Mouse (Mus musculus) thymus, postnatal 0 days (tissue): Measurements from ENCODE around the gene Terb2. TPM values are rescaled to one million over a fixed set of nuclear protein-coding genes. Genes with fewer than 3 reads are reported as not detected.

Source experiments
- DNase-seq: peaks from one replicate; pipeline ENCODE4 v3.0.0-alpha.2; 2015; ENCODE audit warnings: low spot score
- polyA plus RNA-seq: library from polyadenylated mRNA; unstranded; fragments of >200 nt; fragmentation: Nextera tagmentation; extraction: Ambion mirVana; gene quantifications from 2 replicates; pipeline ENCODE4 v1.2.1, GENCODE M21; 2015

The Terb2 gene
- polyA plus RNA-seq, 1 experiment from 2014 or later: not detected

DNA sequence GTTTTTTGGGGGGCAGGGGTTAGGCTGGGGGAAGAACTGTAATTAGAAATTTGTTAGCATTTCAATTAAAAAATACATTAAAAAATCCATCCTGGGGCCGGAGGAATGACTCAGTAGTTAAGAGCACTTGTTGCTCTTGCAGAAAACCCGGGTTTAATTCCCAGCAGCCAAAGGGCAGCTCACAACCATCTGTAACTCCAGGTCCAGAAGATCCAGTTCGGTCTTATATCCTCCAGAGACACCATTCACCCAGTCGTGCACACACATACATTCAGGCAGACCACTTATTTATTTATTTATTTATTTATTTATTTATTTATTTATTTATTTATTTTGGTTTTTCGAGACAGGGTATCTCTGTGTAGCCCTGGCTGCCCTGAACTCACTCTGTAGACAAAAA is 47.3 kb downstream of the Terb2 start:
- no peak for DNase-seq

DNA sequence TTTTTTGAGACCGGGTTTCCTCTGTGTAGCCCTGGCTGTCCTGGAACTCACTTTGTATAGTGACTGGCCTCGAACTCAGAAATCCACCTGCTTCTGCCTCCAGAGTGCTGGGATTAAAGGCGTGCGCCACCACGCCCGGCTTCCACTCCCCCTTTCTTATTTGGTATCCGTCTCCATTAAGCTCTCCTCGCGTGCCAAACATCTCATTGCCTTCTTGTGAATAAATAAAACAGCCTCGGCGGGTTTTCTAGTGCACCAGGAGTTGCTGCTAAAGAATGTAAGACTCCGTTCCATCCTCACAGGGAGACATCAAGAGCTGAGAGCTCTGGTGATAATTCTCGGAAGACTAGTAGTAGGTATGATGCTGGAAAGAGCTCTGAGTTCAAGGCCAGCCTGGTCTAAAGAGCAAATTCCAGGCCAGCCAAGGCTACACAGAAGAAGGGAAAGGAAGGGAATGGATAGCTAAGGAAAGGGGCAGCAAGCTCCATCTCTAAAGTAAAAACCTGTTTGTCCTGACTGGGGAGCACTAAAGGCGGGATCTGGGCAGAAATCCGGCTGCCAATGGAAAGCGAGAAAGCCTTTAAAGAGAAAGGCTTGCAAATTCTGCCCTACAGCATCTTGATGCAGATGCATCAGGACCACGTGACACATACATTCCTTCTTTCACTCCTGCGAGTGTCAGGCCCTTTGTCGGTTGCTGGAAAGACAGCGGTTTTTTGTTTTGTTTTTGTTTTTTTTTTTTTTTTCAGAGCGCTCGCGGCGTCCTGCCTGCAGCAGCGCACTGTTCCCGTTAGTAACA is 47.9 kb downstream of the Terb2 start:
- DNase-seq: no peak

DNA sequence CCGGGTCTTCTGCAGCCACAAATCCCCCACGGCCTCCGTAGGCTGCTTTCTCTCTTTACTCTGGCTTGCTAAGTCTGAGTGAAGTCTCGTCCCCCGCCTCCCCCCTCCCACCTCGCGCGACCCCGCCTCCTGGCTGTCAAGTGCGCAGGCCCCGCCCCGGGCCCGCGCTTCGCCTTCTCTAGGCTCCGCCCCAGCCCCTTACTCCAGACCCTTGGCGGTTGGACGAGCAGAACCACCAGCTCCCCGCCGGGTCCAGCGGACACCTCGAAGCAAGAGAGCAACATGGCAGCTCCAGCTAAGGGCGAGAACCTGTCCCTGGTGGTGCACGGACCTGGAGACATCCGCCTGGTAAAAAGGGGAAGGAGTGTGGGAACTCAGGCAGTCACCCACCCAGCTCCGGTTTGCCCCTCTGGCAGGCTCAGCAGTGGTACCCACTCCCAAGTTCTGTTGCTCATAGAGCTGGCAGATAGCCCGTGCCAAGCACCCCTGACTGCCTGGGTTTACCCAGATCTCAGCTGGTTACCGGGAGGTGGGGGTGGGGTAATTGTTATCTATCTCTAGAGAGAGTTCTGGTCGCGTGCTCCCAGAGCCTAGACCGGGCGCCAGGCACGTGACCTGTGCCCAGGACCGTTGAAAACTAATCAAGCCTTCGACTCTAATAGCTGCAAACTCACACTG is 48.7 kb downstream of the Terb2 start, which contains the start of gene Sord:
Gene Sord (plus strand): TSS at position 139 of the 678 bp plus-strand sequence.
- DNase-seq: peak; percentile 89

DNA sequence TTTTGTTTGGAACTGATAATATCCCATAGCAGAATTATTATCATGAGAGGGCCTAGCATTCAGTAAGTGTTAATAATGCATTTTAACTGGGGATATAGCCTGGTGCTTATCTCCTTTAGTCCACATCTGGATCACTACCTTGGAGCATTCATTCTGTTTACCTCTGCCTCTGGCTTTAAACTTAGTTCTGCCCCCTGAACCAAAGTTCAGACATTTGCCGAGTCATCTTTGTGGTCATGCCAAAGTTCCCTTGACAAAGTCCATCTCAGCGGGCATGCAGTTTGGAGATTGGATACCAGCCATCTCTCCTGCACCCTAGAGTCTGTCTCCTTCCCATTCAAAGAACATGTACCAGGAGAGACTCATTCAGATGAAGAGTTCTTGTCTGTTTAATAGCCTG is 49.4 kb downstream of the Terb2 start:
- DNase-seq: no peak

DNA sequence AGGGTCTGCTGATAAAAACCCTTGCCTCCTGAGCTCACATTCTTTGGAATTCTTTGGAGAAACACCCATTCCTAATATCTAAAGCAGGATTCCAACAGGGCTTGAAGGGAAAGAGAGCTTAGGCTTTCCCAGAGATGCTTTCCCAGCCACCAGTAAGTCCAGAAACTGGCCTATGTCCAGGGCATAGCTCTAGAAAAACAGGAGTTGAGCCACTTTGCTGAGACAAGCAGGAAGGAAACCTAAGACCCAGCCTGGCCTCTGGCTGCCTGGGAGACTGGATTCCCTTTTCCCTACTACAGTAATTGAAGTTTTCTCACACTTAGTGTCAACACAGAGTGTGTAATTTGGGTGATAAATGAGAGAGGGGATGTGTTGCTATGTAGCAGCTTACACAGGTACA is 50.2 kb downstream of the Terb2 start:
- DNase-seq: no peak

DNA sequence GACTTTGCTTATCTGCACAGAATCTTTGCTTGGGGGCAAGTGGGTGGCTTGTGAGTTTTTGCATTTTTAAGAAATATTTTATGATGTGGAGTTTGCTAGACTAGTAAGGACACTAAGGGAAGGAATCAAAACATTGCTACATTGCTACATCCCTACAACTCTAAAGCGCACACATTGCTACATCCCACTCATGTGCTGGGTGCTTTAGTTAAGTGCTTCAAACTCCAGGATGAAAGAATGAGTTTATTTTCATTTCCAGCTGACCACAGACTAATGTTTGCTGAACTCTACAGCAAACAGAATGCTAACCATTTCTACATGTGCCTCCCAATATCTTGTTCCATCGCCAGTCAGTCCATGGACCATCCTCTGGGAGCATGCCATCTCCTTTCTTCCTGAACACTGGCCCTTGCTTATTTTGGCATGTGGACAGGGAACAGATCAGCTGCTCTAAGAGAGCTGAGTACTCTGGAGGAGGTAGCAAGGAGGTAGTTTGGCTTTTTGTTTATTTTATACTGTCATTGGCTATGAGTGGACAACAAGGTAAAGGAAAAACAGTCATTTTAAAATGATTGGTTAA is 51.9 kb downstream of the Terb2 start:
- no peak for DNase-seq

DNA sequence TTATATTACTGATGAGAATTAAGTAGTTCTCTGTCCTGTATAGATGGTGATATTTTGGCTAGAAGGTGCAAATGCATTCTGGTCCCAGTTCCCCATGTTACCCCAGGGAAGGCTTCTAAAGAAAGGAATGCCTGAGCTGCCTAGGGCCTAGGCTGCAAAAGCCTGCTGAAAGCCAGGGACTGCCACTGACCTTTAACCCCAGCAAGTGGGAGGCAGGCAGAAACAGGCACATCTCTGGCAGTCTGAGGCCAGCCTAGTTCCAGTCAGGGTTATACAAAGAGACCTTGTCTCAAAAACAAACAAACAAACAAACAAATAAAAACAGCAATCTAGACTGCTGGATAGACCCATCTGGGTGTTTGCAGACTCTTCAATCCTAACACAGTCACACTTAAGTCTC is 54.7 kb downstream of the Terb2 start:
- DNase-seq: no peak

DNA sequence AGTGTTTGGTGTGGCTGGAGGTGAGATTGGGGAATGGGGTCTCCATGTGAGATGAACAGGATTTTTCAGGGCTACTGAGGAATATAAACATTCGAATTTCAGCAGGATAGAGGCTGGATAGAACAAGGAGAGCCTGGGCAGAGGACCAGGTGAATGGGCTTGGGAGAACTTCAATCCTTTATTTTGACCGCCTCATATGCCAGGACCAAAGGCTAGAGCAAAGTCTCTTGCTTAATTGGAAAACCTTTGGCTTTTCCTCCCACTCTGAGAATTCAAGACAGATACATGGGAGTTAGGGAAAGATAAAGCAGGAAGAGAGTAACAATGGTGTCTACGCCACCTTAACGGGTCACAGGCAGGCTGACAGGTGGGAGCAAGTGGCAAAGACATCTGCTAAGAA is 55.2 kb downstream of the Terb2 start:
- no peak for DNase-seq

DNA sequence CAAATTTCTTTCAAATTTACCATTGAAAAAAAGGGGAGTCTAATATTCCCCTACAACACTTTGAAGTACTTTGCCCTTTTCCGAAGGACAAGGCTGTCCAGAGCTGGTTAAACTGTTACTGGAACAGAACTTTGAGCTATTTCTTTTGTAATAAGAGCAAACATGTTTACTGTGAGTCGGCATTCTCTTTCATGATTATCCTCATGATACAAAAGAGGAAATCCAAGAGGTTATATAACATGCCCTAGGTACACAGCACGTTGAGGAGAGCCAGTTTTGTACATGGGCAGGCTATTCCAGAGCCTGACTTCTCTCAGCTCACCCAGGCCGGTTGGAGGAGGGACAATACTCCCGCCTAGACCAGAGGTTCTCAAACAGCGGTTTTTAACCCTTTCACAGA is 55.9 kb downstream of the Terb2 start:
- no peak for DNase-seq

DNA sequence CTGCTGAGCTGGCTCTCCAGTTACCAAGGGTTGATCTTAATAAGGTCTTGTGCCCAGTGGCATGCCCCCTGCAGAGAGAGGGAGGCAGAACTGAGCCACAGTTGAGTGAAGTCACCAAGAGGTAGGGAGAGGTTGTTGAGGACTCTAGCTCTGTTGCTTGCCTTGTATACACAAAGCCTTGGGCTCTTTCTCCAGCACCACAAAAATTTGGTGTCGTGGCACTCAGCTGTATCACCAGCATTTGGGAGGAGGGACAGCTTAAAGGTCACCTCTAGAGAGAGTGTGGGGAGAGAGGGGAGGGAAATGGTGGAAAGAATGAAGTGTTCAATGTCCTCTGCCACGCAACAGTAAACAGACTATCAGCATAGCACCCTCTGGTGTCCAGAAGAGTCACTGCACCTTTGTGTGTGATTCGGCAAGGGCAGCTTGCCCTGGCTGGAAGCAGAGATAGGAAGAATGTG is 57.6 kb downstream of the Terb2 start:
- peak; percentile 81 for DNase-seq

DNA sequence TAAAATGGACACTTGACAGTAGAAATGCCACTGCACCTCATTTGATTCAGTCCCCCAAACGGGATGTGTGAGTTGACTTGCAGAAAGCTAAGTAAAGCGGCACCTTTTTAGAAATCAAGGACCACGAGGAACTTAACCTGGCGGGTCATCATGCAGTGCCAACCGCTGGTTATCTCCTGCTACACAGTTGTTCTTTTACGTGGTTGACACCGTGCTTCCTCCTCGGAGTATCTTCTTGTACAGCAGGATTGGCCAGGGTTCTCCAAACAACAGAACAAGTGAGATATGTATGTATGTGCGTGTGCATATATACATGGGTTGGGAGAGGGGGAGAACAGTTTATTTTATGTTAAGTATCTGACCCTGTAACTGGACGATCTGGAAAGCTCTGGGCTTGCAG is 61.7 kb downstream of the Terb2 start:
- DNase-seq: no peak

DNA sequence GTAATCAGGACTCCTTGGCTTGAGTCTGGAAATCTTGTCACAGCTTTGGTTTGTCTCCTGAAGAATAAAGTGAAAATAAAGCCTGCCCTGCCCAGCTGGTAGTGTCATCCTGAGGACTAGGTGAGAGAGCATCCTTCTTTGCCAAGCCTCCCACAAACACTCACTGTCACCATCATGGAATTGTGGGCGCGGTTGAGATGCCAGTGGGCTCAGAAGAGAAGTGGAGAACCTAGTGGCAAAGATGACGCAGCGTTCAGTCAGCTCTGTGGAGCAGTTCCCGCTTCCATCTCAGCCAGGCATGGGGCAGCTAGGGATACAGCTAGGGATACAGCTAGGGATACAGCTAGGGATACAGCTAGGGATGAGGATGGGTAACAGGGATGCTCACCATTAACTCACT is 69.9 kb downstream of the Terb2 start:
- DNase-seq: no peak

Other genes with a start within 250 kb of the Terb2 start
- gene Ctdspl2, start 230.3 kb upstream of the Terb2 start, polyA plus RNA-seq: 58.4 and 61.0 TPM in 2 replicates
- gene Mageb3, start 230.2 kb upstream of the Terb2 start, polyA plus RNA-seq: 0.30 and 0.41 TPM in 2 replicates
- 11.4 and 14.8 TPM in 2 replicates for gene Eif3j1, start 157.7 kb upstream of the Terb2 start, polyA plus RNA-seq
- gene Spg11, start 67.9 kb upstream of the Terb2 start, polyA plus RNA-seq: 5.8 and 6.9 TPM in 2 replicates
- 1,787 and 1,863 TPM in 2 replicates for gene B2m, start 38.6 kb upstream of the Terb2 start, polyA plus RNA-seq
- 0.08 and 0.14 TPM in 2 replicates for gene Trim69, start 25.6 kb upstream of the Terb2 start, polyA plus RNA-seq
- 1.1 and 2.5 TPM in 2 replicates for gene Patl2, start 83 bp upstream of the Terb2 start, polyA plus RNA-seq
- gene Sord, start 48.5 kb downstream of the Terb2 start, polyA plus RNA-seq: 48.9 and 51.3 TPM in 2 replicates
- gene Duox2, start 112.2 kb downstream of the Terb2 start, polyA plus RNA-seq: 0.30 and 0.61 TPM in 2 replicates
- gene Duoxa2, start 112.6 kb downstream of the Terb2 start, polyA plus RNA-seq: 0.34 TPM in 1 of 2 replicates, not detected in the other
- 2.1 and 2.3 TPM in 2 replicates for gene Duoxa1, start 127.5 kb downstream of the Terb2 start, polyA plus RNA-seq
- 0.08 and 0.16 TPM in 2 replicates for gene Duox1, start 129.4 kb downstream of the Terb2 start, polyA plus RNA-seq
- gene Shf, start 182.9 kb downstream of the Terb2 start, polyA plus RNA-seq: 3.4 and 3.9 TPM in 2 replicates
- gene Slc28a2, start 240.2 kb downstream of the Terb2 start, polyA plus RNA-seq: 25.0 and 29.1 TPM in 2 replicates